ENCODE assay signal across 13 mouse cellular contexts in the genomic region with DNA sequence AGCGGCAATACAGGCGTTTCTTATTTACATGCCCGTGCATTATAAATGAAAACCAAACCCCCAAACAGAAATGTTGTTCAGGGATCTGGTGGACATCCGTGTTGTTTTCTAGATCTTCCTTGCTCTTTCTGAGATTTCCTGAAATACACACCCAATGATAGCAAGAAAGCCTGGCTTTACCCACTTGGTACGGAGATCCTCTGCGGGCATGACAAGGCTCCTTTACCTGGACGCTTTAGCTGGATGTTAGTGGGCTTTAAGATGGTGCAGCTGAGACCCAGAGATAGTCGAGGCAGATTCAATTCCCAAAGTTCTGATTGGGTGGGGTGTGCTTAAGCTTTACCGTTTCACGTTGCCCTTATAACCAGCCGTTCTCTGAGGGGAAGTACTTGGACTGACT. TPM values are rescaled to one million over a fixed set of nuclear protein-coding genes. Genes with fewer than 3 reads are reported as not detected.
DNase-seq lines count a peak whose midpoint lies in the region; ATAC-seq lines count a peak whose summit lies in the region.
"Had no signal": no experiment of that assay in that cellular context is flagged by ENCODE, and none has a peak within 500 bp of the region (broad histone marks: within the 10 kb centered on the region; RNA-seq: fewer than 3 reads in every experiment).

No protein-coding gene starts in this region.

- H3K4me2 ChIP-seq in heart, embryonic 13.5 days = peak overlapping the region; percentile 59
- H3K4me2 ChIP-seq in lung, embryonic 16.5 days (ENCODE audit: low read depth, low read length) = peak overlapping the region; percentile 40
- no peak overlapping the region for H3K4me2 ChIP-seq in stomach, embryonic 15.5 days

- peak overlapping the region; percentile 64; the same call in 1 of the 2 replicates for H3K27ac ChIP-seq in heart, embryonic 13.5 days (replicated peaks)
- peak overlapping the region; percentile 82 for H3K27ac ChIP-seq in lung, embryonic 16.5 days (ENCODE audit: low read length)
- 0 out of 2 replicates have a peak overlapping the region, but pooled peaks have one; percentile 56 for H3K27ac ChIP-seq in limb, embryonic 10.5 days
- no peak overlapping the region for H3K27ac ChIP-seq in stomach, embryonic 15.5 days

- peak overlapping the region; percentile 70 for H3K9ac ChIP-seq in heart, embryonic 13.5 days
- H3K9ac ChIP-seq in lung, embryonic 16.5 days (ENCODE audit: low read length) = peak overlapping the region; percentile 32
- H3K9ac ChIP-seq in stomach, embryonic 15.5 days = no peak overlapping the region

- no peaks in the 10 kb centered on the region for H3K9me3 ChIP-seq in heart, embryonic 13.5 days
- H3K9me3 ChIP-seq in lung, embryonic 16.5 days (ENCODE audit: control insufficient read depth, low read length) = no peaks in the 10 kb centered on the region
- H3K9me3 ChIP-seq in limb, embryonic 10.5 days (replicated peaks) = no peaks in the 10 kb centered on the region
- H3K9me3 ChIP-seq in stomach, embryonic 15.5 days = no peaks in the 10 kb centered on the region

- 70% methylated on average over 11 of the region's 11 CpGs for WGBS in heart, embryonic 13.5 days
- 61% methylated on average over 11 of the region's 11 CpGs for WGBS in lung, embryonic 16.5 days
- 82% methylated on average over 11 of the region's 11 CpGs for WGBS in limb, embryonic 10.5 days
- 69% methylated on average over 11 of the region's 11 CpGs for WGBS in stomach, embryonic 15.5 days

- peaks cover 69% of the 10 kb centered on the region for H3K4me1 ChIP-seq in heart, embryonic 13.5 days
- H3K4me1 ChIP-seq in lung, embryonic 16.5 days (replicated peaks; ENCODE audit: control insufficient read depth, insufficient read depth, low read length) = peaks cover 21% of the 10 kb centered on the region
- peaks cover 22% of the 10 kb centered on the region for H3K4me1 ChIP-seq in limb, embryonic 10.5 days
- H3K4me1 ChIP-seq in stomach, embryonic 15.5 days = peaks cover 5% of the 10 kb centered on the region

- ATAC-seq in heart, embryonic 13.5 days (ENCODE audit: extremely low read depth, insufficient number of reproducible peaks, low FRiP score, low TSS enrichment) = no peak
- no peak for ATAC-seq in lung, embryonic 16.5 days (ENCODE audit: low read depth)
- ATAC-seq in stomach, embryonic 15.5 days (ENCODE audit: insufficient read depth, low FRiP score, low read depth) = no peak
- no peak for ATAC-seq in monocyte, adult 5-6 weeks (replicated peaks; ENCODE audit: insufficient number of reproducible peaks, low FRiP score, low TSS enrichment, poor library complexity, severe bottlenecking)

- peak overlapping the region; percentile 44 for H3K4me3 ChIP-seq in heart, embryonic 13.5 days
- peak overlapping the region; percentile 45 for H3K4me3 ChIP-seq in lung, embryonic 16.5 days (ENCODE audit: low read length)
- peak overlapping the region; percentile 15; the same call in 1 of the 2 replicates for H3K4me3 ChIP-seq in limb, embryonic 10.5 days
- H3K4me3 ChIP-seq in stomach, embryonic 15.5 days (replicated peaks) = peak overlapping the region; percentile 22; the same call in 1 of the 2 replicates
- H3K4me3 ChIP-seq: erythroblast, embryonic 14.5 days; myocyte had no signal

- H3K36me3 ChIP-seq in heart, embryonic 13.5 days = no peaks in the 10 kb centered on the region
- H3K36me3 ChIP-seq in lung, embryonic 16.5 days (ENCODE audit: control insufficient read depth, insufficient read depth, low read length) = no peaks in the 10 kb centered on the region
- H3K36me3 ChIP-seq in limb, embryonic 10.5 days = no peaks in the 10 kb centered on the region
- H3K36me3 ChIP-seq in stomach, embryonic 15.5 days = no peaks in the 10 kb centered on the region

- intact Hi-C loops in heart, postnatal 14 days (cut with DNase I) = loop anchor here (2.0 to 5.0 kb wide), 2 partner anchors 32 to 41 kb away; no protein-coding TSS in a partner anchor

- DNase-seq in heart, postnatal 14 days = no peak
- no peak for DNase-seq in lung, postnatal 25 days (ENCODE audit: low spot score)
- no peak for DNase-seq in limb, embryonic 10.5 days (ENCODE audit: low spot score)
- DNase-seq in urinary bladder, adult 2 months (ENCODE audit: low spot score) = no peak
- DNase-seq: cerebellum, postnatal 10 days; kidney, postnatal 4 days; right cerebral cortex, adult 18-20 months had no signal

- peaks cover 30% of the 10 kb centered on the region for H3K27me3 ChIP-seq in heart, embryonic 13.5 days (replicated peaks)
- no peaks in the 10 kb centered on the region for H3K27me3 ChIP-seq in lung, embryonic 16.5 days (ENCODE audit: control insufficient read depth, insufficient read depth, low read depth, low read length)
- no peaks in the 10 kb centered on the region for H3K27me3 ChIP-seq in limb, embryonic 10.5 days (ENCODE audit: low read depth, poor library complexity, severe bottlenecking)
- H3K27me3 ChIP-seq in stomach, embryonic 15.5 days (replicated peaks) = no peaks in the 10 kb centered on the region

RNA-seq across cellular contexts. Expression of a gene that starts 0.8 kb away (rescaled TPM):
- polyA plus RNA-seq in heart, embryonic 13.5 days (2015; fragmentation: Nextera tagmentation; extraction: Ambion mirVana) = 17.4 and 18.7 TPM in 2 replicates
- 100 to 1,000 TPM; 256 to 273 TPM for total RNA-seq in heart, postnatal 14 days (2021)
- polyA plus RNA-seq in lung, embryonic 16.5 days (2015; fragmentation: Nextera tagmentation; extraction: Ambion mirVana) = 34.5 and 34.9 TPM in 2 replicates
- 7.2 and 10.5 TPM in 2 replicates for polyA plus RNA-seq in limb, embryonic 10.5 days (2016; fragmentation: Nextera tagmentation; extraction: Ambion mirVana)
- polyA plus RNA-seq in stomach, embryonic 15.5 days (2015; fragmentation: Nextera tagmentation; extraction: Ambion mirVana) = 10.1 and 12.3 TPM in 2 replicates
- polyA plus RNA-seq in urinary bladder, adult 2 months (2012; rRNA removed) = 18.7 and 26.3 TPM in 2 replicates
- not detected in 3 replicates for total RNA-seq in monocyte, adult 5-6 weeks (2017)
- polyA plus RNA-seq: erythroblast, embryonic 14.5 days had no signal
